Mouse (Mus musculus): ENCODE measurements at regions not wholly inside any gene's neighbourhood (a gene's known extent, or its start where the extent isn't known, plus 50 kb on each side); places are given as distances from the start of the nearest gene placed in this dataset.

GRCm38 (mm10) chr10:111767011-111767720 lies 205.3 kb upstream of the Krr1 start:
- no peak for TF ChIP-seq POLR2A (IDR thresholded peaks at IDR 0.05; ENCODE audit: extremely low read depth, insufficient read depth, low read length)
- TF ChIP-seq CTCF (IDR thresholded peaks at IDR 0.05; ENCODE audit: extremely low read depth, insufficient read depth, low read length) = no peak
